Mouse (Mus musculus) neural tube, embryonic 14.5 days (tissue): Measurements from ENCODE around the gene Lhx5. TPM values are rescaled to one million over a fixed set of nuclear protein-coding genes. Genes with fewer than 3 reads are reported as not detected.
A peak's percentile ranks its signal among the peaks of the same experiment; 100 is the strongest.

ENCODE experiments used
- ATAC-seq: fragments of 200-750 bp; cut with Nextera tagmentation; 2 replicates; pipeline ENCODE4 v1.8.0; 2017; ENCODE audit warnings: low read depth, mild to moderate bottlenecking, moderate TSS enrichment, moderate library complexity
- H3K27ac ChIP-seq: fragments of 300-500 bp; sonication (generic); 2 replicates; pipeline ENCODE4 v1.5.1; 2014; ENCODE audit warnings: low read depth, mild to moderate bottlenecking, control low read depth, low read length, moderate library complexity, mixed read lengths
- H3K27me3 ChIP-seq: fragments of 300-500 bp; sonication (generic); 2 replicates; pipeline ENCODE4 v1.6.1; 2014; ENCODE audit warnings: low read length; ENCODE audit not compliant: control insufficient read depth, insufficient read depth
- H3K36me3 ChIP-seq: fragments of 300-500 bp; sonication (generic); 2 replicates; pipeline ENCODE4 v1.6.1; 2014; ENCODE audit warnings: low read length, mixed read lengths; ENCODE audit not compliant: control insufficient read depth, insufficient read depth
- H3K4me1 ChIP-seq: fragments of 300-500 bp; sonication (generic); 2 replicates; pipeline ENCODE4 v1.6.1; 2014; ENCODE audit warnings: low read length; ENCODE audit not compliant: control insufficient read depth, insufficient read depth
- H3K4me2 ChIP-seq: fragments of 300-500 bp; sonication (generic); 2 replicates; pipeline ENCODE4 v1.6.1; 2014; ENCODE audit warnings: mild to moderate bottlenecking, low read depth, low read length, control low read depth
- H3K4me3 ChIP-seq: fragments of 300-500 bp; sonication (generic); 2 replicates; pipeline ENCODE4 v1.5.1; 2014; ENCODE audit warnings: low read depth, low read length, control low read depth, mixed read lengths
- H3K9ac ChIP-seq: fragments of 300-500 bp; sonication (generic); replicated peaks from 2 replicates; pipeline ENCODE4 v1.6.1; 2014; ENCODE audit warnings: low read depth, mild to moderate bottlenecking, control low read depth, low read length, mixed read lengths
- H3K9me3 ChIP-seq: fragments of 300-500 bp; sonication (generic); 2 replicates; pipeline ENCODE4 v1.6.1; 2016; ENCODE audit warnings: low read length; ENCODE audit not compliant: control insufficient read depth
- WGBS: fragments of 180-500 bp; shearing (Covaris S2); extraction: QIAGEN DNeasy Blood & Tissue Kit; methylation state at CpG from one replicate; pipeline ENCODE4 v1.1.7; 2014; 5-methylcytosine and 5-hydroxymethylcytosine counted together
- polyA plus RNA-seq: library from polyadenylated mRNA; unstranded; fragments of >200 nt; fragmentation: Nextera tagmentation; extraction: Ambion mirVana; gene quantifications from 2 replicates; pipeline ENCODE4 v1.2.1, GENCODE M21; 2014

Lhx5 gene
- polyA plus RNA-seq, 1 experiment from 2014 or later: 27.6 TPM

DNA sequence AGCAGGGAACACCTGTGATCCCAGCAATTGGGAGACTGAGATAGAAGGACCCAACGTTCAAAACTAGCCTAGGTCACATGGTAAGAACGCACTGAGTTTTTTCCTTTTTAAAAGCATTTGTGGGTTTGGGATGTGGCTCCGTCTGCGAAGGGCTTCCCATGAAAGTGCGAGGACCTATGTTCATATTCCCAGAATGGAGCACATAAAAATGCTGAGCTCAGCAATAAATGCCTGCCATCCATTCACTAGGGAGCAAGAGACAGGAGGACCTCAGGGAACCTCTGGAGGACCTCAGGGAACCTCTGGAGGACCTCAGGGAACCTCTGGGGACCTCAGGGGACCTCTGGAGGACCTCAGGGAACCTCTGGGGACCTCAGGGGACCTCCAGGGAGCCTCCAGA is 46.5 kb downstream of the Lhx5 start:
- ATAC-seq: no peak
- 90% methylated on average over 5 of the region's 5 CpGs for WGBS
- no peaks in the 10 kb centered on the region for H3K4me1 ChIP-seq
- no peak overlapping the region for H3K4me2 ChIP-seq
- no peak overlapping the region for H3K9ac ChIP-seq
- H3K4me3 ChIP-seq: no peak overlapping the region
- no peaks in the 10 kb centered on the region for H3K36me3 ChIP-seq
- H3K27ac ChIP-seq: no peak overlapping the region
- H3K9me3 ChIP-seq: no peaks in the 10 kb centered on the region
- H3K27me3 ChIP-seq: no peaks in the 10 kb centered on the region

DNA sequence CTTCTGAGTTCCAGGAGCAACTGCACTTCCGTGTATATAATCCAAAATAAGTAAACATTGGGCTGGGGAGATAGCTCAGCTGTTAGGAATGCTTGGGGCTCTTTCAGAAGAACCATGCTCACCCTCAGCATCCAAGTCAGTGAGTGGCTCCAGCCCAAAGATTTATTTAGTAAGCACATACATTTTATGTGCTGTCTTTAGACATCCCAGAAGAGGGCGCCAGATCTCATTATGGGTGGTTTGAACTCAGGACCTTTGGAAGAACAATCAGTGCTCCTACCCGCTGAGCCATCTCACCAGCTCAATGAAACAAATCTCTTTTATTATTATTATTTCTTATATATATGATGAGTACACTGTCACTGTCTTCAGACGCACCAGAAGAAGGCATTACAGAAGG is 48.0 kb downstream of the Lhx5 start:
- H3K4me2 ChIP-seq: no peak overlapping the region
- no peak for ATAC-seq
- no peak overlapping the region for H3K9ac ChIP-seq
- H3K4me3 ChIP-seq: no peak overlapping the region
- no peaks in the 10 kb centered on the region for H3K9me3 ChIP-seq
- H3K27ac ChIP-seq: no peak overlapping the region
- WGBS: 73% methylated on average over 4 of the region's 4 CpGs
- H3K27me3 ChIP-seq: no peaks in the 10 kb centered on the region
- no peaks in the 10 kb centered on the region for H3K36me3 ChIP-seq
- H3K4me1 ChIP-seq: no peaks in the 10 kb centered on the region

DNA sequence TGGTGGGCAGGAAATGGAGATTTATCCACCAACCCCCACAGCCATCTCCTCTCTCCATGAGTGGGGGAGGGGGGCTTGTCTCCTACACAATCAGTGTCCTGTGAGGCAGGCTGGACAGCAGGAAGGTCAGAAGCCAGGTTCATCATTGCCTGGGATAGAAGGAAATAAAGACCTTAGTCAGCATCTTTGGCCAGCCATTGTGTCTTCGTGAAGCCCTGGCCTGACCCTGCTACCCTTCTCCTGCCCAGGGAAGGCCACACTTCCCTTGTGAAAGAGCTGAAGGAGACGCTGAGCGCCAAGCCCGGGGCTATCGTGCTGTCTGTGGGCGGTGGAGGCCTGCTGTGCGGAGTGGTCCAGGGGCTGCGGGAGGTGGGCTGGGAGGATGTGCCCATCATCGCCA is 49.7 kb downstream of the Lhx5 start:
- 58% methylated on average over 9 of the region's 9 CpGs for WGBS
- no peak overlapping the region for H3K4me3 ChIP-seq
- ATAC-seq: no peak
- no peak overlapping the region for H3K9ac ChIP-seq
- H3K36me3 ChIP-seq: peaks cover 6% of the 10 kb centered on the region
- H3K27me3 ChIP-seq: no peaks in the 10 kb centered on the region
- H3K4me1 ChIP-seq: no peaks in the 10 kb centered on the region
- no peaks in the 10 kb centered on the region for H3K9me3 ChIP-seq
- no peak overlapping the region for H3K4me2 ChIP-seq
- no peak overlapping the region for H3K27ac ChIP-seq

DNA sequence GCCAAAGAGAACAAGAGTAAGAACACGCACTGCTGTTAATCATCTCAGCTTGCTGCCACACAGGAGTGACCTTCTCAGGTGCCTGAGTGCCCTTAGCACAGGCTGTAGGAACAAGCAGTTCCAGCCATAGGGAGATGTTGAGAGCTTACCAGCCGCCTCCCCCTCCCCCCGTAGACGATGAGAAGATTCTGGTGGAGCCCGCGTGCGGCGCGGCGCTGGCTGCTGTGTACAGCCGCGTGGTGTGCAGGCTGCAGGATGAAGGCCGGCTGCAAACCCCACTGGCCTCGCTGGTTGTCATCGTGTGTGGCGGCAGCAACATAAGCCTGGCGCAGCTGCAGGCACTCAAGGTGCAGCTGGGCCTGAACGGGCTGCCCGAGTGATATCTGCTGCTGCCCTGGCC is 51.9 kb downstream of the Lhx5 start:
- 79% methylated on average over 19 of the region's 19 CpGs for WGBS
- no peak overlapping the region for H3K4me3 ChIP-seq
- no peaks in the 10 kb centered on the region for H3K4me1 ChIP-seq
- no peak for ATAC-seq
- H3K4me2 ChIP-seq: no peak overlapping the region
- no peaks in the 10 kb centered on the region for H3K9me3 ChIP-seq
- H3K27ac ChIP-seq: no peak overlapping the region
- no peaks in the 10 kb centered on the region for H3K27me3 ChIP-seq
- H3K36me3 ChIP-seq: peaks cover 12% of the 10 kb centered on the region
- no peak overlapping the region for H3K9ac ChIP-seq

DNA sequence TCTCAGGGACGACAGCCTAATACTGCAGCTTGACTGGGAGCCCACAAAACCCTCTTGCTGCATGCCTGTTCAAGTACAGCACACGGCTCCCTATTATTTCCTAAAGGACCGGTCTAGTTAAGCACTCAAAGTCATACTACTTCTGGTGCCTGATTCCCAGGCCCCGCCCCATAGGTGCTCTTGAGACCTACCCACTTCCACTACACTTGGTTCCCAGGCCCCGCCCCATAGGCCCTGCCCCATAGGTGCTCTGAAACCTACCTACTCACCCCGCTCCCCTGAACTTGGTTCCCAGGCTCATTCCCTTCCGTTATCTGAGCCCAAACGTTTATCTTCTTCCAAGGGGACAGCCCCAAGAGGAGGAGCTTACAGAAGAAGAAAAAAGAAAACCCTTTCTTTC is 56.3 kb downstream of the Lhx5 start:
- Histone ChIP-seq H3K36me3 (peaks cover 12% of the 10 kb centered on the region), H3K27ac (no peak overlapping the region), H3K9me3 (no peaks in the 10 kb centered on the region), H3K27me3 (no peaks in the 10 kb centered on the region), H3K9ac (no peak overlapping the region), H3K4me3 (no peak overlapping the region), H3K4me2 (no peak overlapping the region), H3K4me1 (no peaks in the 10 kb centered on the region)
- no peak for ATAC-seq
- WGBS: 89% methylated on average over 8 of the region's 8 CpGs

DNA sequence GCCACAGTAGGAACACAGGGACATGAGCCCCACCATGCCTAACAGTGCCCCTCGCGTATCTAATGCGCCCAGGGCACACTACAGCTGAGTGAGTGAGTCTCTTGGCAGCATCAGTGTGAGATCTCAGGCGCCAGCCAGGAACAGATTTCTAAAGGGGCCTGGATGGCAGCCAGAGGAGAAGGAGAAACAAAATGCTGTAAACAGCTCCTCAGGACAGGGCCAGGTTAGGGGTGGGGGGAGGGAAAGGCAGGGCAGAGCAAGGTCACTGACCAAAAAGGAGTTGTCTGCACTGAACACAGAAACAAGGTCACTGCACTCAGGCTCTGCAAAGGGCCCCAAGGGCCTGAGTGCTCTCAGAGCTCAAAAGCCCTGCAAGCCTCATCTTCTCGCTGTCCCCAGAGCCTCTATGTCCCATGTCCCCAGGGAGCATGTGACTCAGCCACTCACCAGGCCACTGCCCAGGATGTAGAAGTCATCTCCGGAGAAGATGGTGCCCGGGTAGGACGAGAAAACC is 59.2 kb downstream of the Lhx5 start:
- H3K9ac ChIP-seq: no peak overlapping the region
- 68% methylated on average over 8 of the region's 8 CpGs for WGBS
- H3K4me2 ChIP-seq: no peak overlapping the region
- no peaks in the 10 kb centered on the region for H3K4me1 ChIP-seq
- no peak overlapping the region for H3K4me3 ChIP-seq
- peak overlapping the region; percentile 45; the same call in 1 of the 2 replicates for H3K27ac ChIP-seq
- no peaks in the 10 kb centered on the region for H3K27me3 ChIP-seq
- H3K36me3 ChIP-seq: peaks cover 11% of the 10 kb centered on the region; the same call in 1 of the 2 replicates
- no peaks in the 10 kb centered on the region for H3K9me3 ChIP-seq
- ATAC-seq: no peak

Other genes starting within 250 kb of the Lhx5 start
- gene Sdsl, start 41.1 kb downstream of the Lhx5 start, polyA plus RNA-seq: 5.8 and 8.3 TPM in 2 replicates
- gene Sds, start 44.8 kb downstream of the Lhx5 start, polyA plus RNA-seq: 0.29 TPM in 1 of 2 replicates, not detected in the other
- gene Plbd2, start 71.9 kb downstream of the Lhx5 start, polyA plus RNA-seq: 30.8 and 30.9 TPM in 2 replicates
- gene Slc8b1, start 79.5 kb downstream of the Lhx5 start, polyA plus RNA-seq: 0.95 and 2.1 TPM in 2 replicates
- 14.8 and 18.5 TPM in 2 replicates for gene Tpcn1, start 157.0 kb downstream of the Lhx5 start, polyA plus RNA-seq
- gene Iqcd, start 157.3 kb downstream of the Lhx5 start, polyA plus RNA-seq: 0.62 and 1.3 TPM in 2 replicates
- 21.6 and 26.5 TPM in 2 replicates for gene Rita1, start 180.9 kb downstream of the Lhx5 start, polyA plus RNA-seq
- 23.2 and 27.7 TPM in 2 replicates for gene Ddx54, start 181.0 kb downstream of the Lhx5 start, polyA plus RNA-seq
- 0.46 TPM in 1 of 2 replicates, not detected in the other for gene Cfap73, start 202.5 kb downstream of the Lhx5 start, polyA plus RNA-seq
- gene Rasal1, start 217.1 kb downstream of the Lhx5 start, polyA plus RNA-seq: 0.13 and 0.33 TPM in 2 replicates